Mouse (Mus musculus) lung, embryonic 14.5 days (tissue): ENCODE measurements around the gene Plrg1. TPM values are rescaled to one million over a fixed set of nuclear protein-coding genes. Genes with fewer than 3 reads are reported as not detected.

Source experiments
- ATAC-seq: fragments of 200-750 bp; cut with Nextera tagmentation; 2 replicates; pipeline ENCODE4 v1.8.0; 2017; ENCODE audit warnings: mild to moderate bottlenecking, moderate TSS enrichment, moderate library complexity; ENCODE audit not compliant: insufficient read depth
- DNase-seq: peaks from one replicate; pipeline ENCODE4 v3.0.0-alpha.2; 2015
- H3K27ac ChIP-seq: fragments of 300-500 bp; sonication (generic); 2 replicates; pipeline ENCODE4 v1.5.1; 2014; ENCODE audit warnings: low read depth, mild to moderate bottlenecking, moderate library complexity
- H3K27me3 ChIP-seq: fragments of 300-500 bp; sonication (generic); 2 replicates; pipeline ENCODE4 v1.6.1; 2014; ENCODE audit warnings: low read length, control low read depth; ENCODE audit not compliant: insufficient read depth
- H3K36me3 ChIP-seq: fragments of 300-500 bp; sonication (generic); 2 replicates; pipeline ENCODE4 v1.6.1; 2014; ENCODE audit warnings: control low read depth; ENCODE audit not compliant: insufficient read depth
- H3K4me1 ChIP-seq: fragments of 300-500 bp; sonication (generic); 2 replicates; pipeline ENCODE4 v1.6.1; 2014; ENCODE audit warnings: antibody characterized with exemption, control low read depth; ENCODE audit not compliant: insufficient read depth
- H3K4me2 ChIP-seq: fragments of 300-500 bp; sonication (generic); 2 replicates; pipeline ENCODE4 v1.6.1; 2014; ENCODE audit warnings: mild to moderate bottlenecking
- H3K4me3 ChIP-seq: fragments of 300-500 bp; sonication (generic); 2 replicates; pipeline ENCODE4 v1.5.1; 2014; ENCODE audit warnings: low read depth, low read length
- H3K9ac ChIP-seq: fragments of 300-500 bp; sonication (generic); 2 replicates; pipeline ENCODE4 v1.6.1; 2014
- H3K9me3 ChIP-seq: fragments of 300-500 bp; sonication (generic); 2 replicates; pipeline ENCODE4 v1.6.1; 2016; ENCODE audit warnings: low read depth, low read length, control low read depth
- CTCF ChIP-seq: IDR thresholded peaks from 2 replicates; pipeline ENCODE4 v1.5.1; 2016; ENCODE audit warnings: antibody characterized with exemption, low read depth
- WGBS: fragments of 180-500 bp; shearing (Covaris S2); extraction: QIAGEN DNeasy Blood & Tissue Kit; methylation state at CpG from one replicate; pipeline ENCODE4 v1.1.7; 2014; 5-methylcytosine and 5-hydroxymethylcytosine counted together
- polyA plus RNA-seq: library from polyadenylated mRNA; unstranded; fragments of >200 nt; fragmentation: Nextera tagmentation; extraction: Ambion mirVana; gene quantifications from 2 replicates; pipeline ENCODE4 v1.2.1, GENCODE M21; 2014

The Plrg1 gene
- polyA plus RNA-seq, 1 experiment from 2014 or later = 114 TPM

GRCm38 (mm10) chr3:83052102-83052501 lies 3.2 kb upstream of the Plrg1 start:
- Histone ChIP-seq H3K4me1 (peaks cover 9% of the 10 kb centered on the region), H3K9me3 (no peaks in the 10 kb centered on the region), H3K9ac (no peak overlapping the region), H3K27me3 (no peaks in the 10 kb centered on the region), H3K27ac (no peak overlapping the region), H3K36me3 (peaks cover 3% of the 10 kb centered on the region; the same call in 1 of the 2 replicates), H3K4me2 (no peak overlapping the region), H3K4me3 (no peak overlapping the region)
- no peak for TF ChIP-seq CTCF
- ATAC-seq (no peak), DNase-seq (no peak)
- WGBS = 72% methylated on average over 5 of the region's 5 CpGs

GRCm38 (mm10) chr3:83053126-83053525 lies 2.2 kb upstream of the Plrg1 start:
- no peak for DNase-seq
- TF ChIP-seq CTCF = no peak
- 80% methylated on average over 7 of the region's 7 CpGs for WGBS

GRCm38 (mm10) chr3:83053758-83054157 lies 1.6 kb upstream of the Plrg1 start:
- DNase-seq (peak; percentile 88), ATAC-seq (no peak)
- Histone ChIP-seq H3K27ac (no peak overlapping the region), H3K4me1 (peaks cover 9% of the 10 kb centered on the region), H3K4me2 (no peak overlapping the region), H3K9me3 (no peaks in the 10 kb centered on the region), H3K27me3 (no peaks in the 10 kb centered on the region), H3K36me3 (peaks cover 17% of the 10 kb centered on the region), H3K4me3 (no peak overlapping the region), H3K9ac (no peak overlapping the region)
- WGBS = 24% methylated on average over 10 of the region's 10 CpGs
- peak; percentile 70 for TF ChIP-seq CTCF

More at GRCm38 (mm10) chr3:83053126-83053525, 2.2 kb upstream of the Plrg1 start:
- Histone ChIP-seq H3K9ac (no peak overlapping the region), H3K4me2 (no peak overlapping the region), H3K36me3 (peaks cover 11% of the 10 kb centered on the region; the same call in 1 of the 2 replicates), H3K27me3 (no peaks in the 10 kb centered on the region), H3K27ac (no peak overlapping the region), H3K4me3 (no peak overlapping the region), H3K4me1 (peaks cover 9% of the 10 kb centered on the region), H3K9me3 (no peaks in the 10 kb centered on the region)
- ATAC-seq = no peak

GRCm38 (mm10) chr3:83054759-83055158 lies 563 bp upstream of the Plrg1 start:
- no peak; the same call in 1 of the 2 replicates for ATAC-seq
- peak overlapping the region; percentile 81 for H3K4me3 ChIP-seq
- peak overlapping the region; percentile 54 for H3K4me2 ChIP-seq
- no peak overlapping the region for H3K27ac ChIP-seq
- H3K36me3 ChIP-seq = peaks cover 27% of the 10 kb centered on the region
- H3K4me1 ChIP-seq = peaks cover 9% of the 10 kb centered on the region
- peak; percentile 13 for DNase-seq
- H3K27me3 ChIP-seq = no peaks in the 10 kb centered on the region
- H3K9me3 ChIP-seq = no peaks in the 10 kb centered on the region
- no peak for TF ChIP-seq CTCF
- H3K9ac ChIP-seq = no peak overlapping the region
- 34% methylated on average over 13 of the region's 13 CpGs for WGBS

- H3K36me3 ChIP-seq = peaks cover 50% of the 10 kb centered on the region
- ATAC-seq = no peak
- no peak overlapping the region for H3K4me2 ChIP-seq
Measured at GRCm38 (mm10) chr3:83057046-83057445, 1.7 kb downstream of the Plrg1 start.

GRCm38 (mm10) chr3:83067920-83068319 lies 12.6 kb downstream of the Plrg1 start:
- no peak overlapping the region for H3K4me3 ChIP-seq
- no peak for TF ChIP-seq CTCF
- DNase-seq (no peak), ATAC-seq (no peak)
- no peaks in the 10 kb centered on the region for H3K9me3 ChIP-seq
- no peak overlapping the region for H3K27ac ChIP-seq
- H3K36me3 ChIP-seq = peaks cover 78% of the 10 kb centered on the region
- H3K4me1 ChIP-seq = no peaks in the 10 kb centered on the region
- WGBS = 74% methylated on average over 9 of the region's 9 CpGs
- H3K4me2 ChIP-seq = no peak overlapping the region
- no peaks in the 10 kb centered on the region for H3K27me3 ChIP-seq
- H3K9ac ChIP-seq = no peak overlapping the region

More at GRCm38 (mm10) chr3:83057046-83057445, 1.7 kb downstream of the Plrg1 start:
- H3K27ac ChIP-seq = no peak overlapping the region
- peaks cover 9% of the 10 kb centered on the region for H3K4me1 ChIP-seq
- H3K9me3 ChIP-seq = no peaks in the 10 kb centered on the region
- H3K27me3 ChIP-seq = no peaks in the 10 kb centered on the region
- 89% methylated on average over 2 of the region's 2 CpGs for WGBS
- no peak overlapping the region for H3K9ac ChIP-seq
- TF ChIP-seq CTCF = no peak
- no peak for DNase-seq
- H3K4me3 ChIP-seq = no peak overlapping the region

GRCm38 (mm10) chr3:83068869-83069268 lies 13.5 kb downstream of the Plrg1 start:
- ATAC-seq = no peak
- Histone ChIP-seq H3K27ac (no peak overlapping the region), H3K9me3 (no peaks in the 10 kb centered on the region), H3K4me3 (no peak overlapping the region), H3K4me2 (no peak overlapping the region), H3K4me1 (no peaks in the 10 kb centered on the region), H3K9ac (no peak overlapping the region), H3K27me3 (no peaks in the 10 kb centered on the region), H3K36me3 (peaks cover 73% of the 10 kb centered on the region)
- TF ChIP-seq CTCF = no peak
- no peak for DNase-seq
- WGBS = 92% methylated on average over 13 of the region's 13 CpGs

- Histone ChIP-seq H3K4me3 (no peak overlapping the region), H3K4me2 (no peak overlapping the region), H3K27ac (no peak overlapping the region), H3K4me1 (no peaks in the 10 kb centered on the region), H3K27me3 (no peaks in the 10 kb centered on the region), H3K36me3 (peaks cover 72% of the 10 kb centered on the region), H3K9me3 (no peaks in the 10 kb centered on the region), H3K9ac (no peak overlapping the region)
- DNase-seq (no peak), ATAC-seq (no peak)
- no peak for TF ChIP-seq CTCF
- WGBS = 78% methylated on average over 4 of the region's 4 CpGs
Measured at GRCm38 (mm10) chr3:83070231-83070630, 14.9 kb downstream of the Plrg1 start.
